Mouse (Mus musculus): Measurements from ENCODE around the gene Frat2. TPM values are rescaled to one million over a fixed set of nuclear protein-coding genes. Genes with fewer than 3 reads are reported as not detected.

Frat2 gene
- polyA plus RNA-seq, 1 experiment from 2014 or later, result 5.3 TPM

DNA sequence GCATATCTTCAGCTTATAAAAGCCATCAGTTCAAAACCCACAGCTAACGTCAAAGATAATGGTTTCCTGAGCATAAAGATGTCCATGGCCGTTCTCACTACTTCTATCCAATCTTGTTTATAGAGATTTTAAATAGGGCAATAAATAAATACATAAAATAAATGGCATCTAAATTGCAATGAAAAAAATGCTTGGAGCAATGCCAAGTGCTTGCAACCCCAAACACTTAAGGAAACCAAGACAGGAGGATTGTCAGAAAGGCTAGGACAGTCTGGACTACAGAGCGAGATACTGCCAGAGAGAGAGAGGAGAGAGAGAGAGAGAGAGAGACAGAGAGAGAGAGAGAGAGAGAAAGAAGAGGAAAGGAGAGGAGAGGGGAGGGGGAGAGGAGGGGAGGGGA, 21.4 kb downstream of the Frat2 start:
- no peaks in the 10 kb centered on the region for H3K36me3 ChIP-seq (replicated peaks; ENCODE audit: control insufficient read depth, insufficient read depth, low read depth, low read length)
- H3K27ac ChIP-seq (replicated peaks; ENCODE audit: low read depth, low read length), result no peak overlapping the region

GRCm38 (mm10) chr19:41824950-41825349, 23.0 kb downstream of the Frat2 start:
- 85% methylated on average over 5 of the region's 5 CpGs for whole genome bisulfite sequencing

More for the DNA sequence above, 21.4 kb downstream of the Frat2 start:
- H3K9me3 ChIP-seq (replicated peaks; ENCODE audit: control insufficient read depth, low read length), result no peaks in the 10 kb centered on the region
- no peak overlapping the region for H3K9ac ChIP-seq (replicated peaks; ENCODE audit: low read length)
- H3K4me1 ChIP-seq (ENCODE audit: control insufficient read depth, insufficient read depth, low read length), result peaks cover 2% of the 10 kb centered on the region
- DNase-seq (ENCODE audit: low spot score), result no peak
- no peak for ATAC-seq (replicated peaks; ENCODE audit: insufficient number of reproducible peaks, low FRiP score, low TSS enrichment, low read depth)
- 86% methylated on average over 3 of the region's 3 CpGs for WGBS
- H3K27me3 ChIP-seq (ENCODE audit: control insufficient read depth, insufficient read depth, low read length), result no peaks in the 10 kb centered on the region
- no peak overlapping the region for H3K4me3 ChIP-seq (ENCODE audit: low read depth, low read length)
- H3K4me2 ChIP-seq (ENCODE audit: low read depth, low read length), result no peak overlapping the region

DNA sequence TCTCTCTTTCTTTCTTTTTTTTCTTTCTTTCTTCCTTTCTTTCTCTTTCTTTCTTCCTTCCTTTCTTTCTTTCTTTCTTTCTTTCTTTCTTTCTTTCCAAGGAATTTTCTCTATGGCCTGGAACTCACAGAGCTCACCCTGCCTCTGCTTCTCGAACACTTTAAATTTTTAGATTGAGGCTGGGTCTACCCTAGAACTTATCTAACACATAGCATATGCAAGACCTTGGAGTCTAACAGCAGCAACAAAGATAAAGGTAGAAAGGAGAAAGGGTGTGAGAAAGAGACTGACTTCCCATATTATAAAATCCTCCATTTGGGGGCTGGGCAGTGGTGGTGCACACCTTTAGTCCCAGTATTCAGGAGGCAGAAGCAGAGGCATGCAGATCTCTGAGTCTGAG, 25.3 kb downstream of the Frat2 start:
- H3K9me3 ChIP-seq (replicated peaks; ENCODE audit: control insufficient read depth, low read length), result no peaks in the 10 kb centered on the region
- no peak overlapping the region for H3K9ac ChIP-seq (replicated peaks; ENCODE audit: low read length)
- 91% methylated on average over 1 of the region's 1 CpGs for WGBS
- no peak for ATAC-seq (replicated peaks; ENCODE audit: insufficient number of reproducible peaks, low FRiP score, low TSS enrichment, low read depth)
- no peak overlapping the region for H3K4me3 ChIP-seq (ENCODE audit: low read depth, low read length)
- no peaks in the 10 kb centered on the region for H3K27me3 ChIP-seq (ENCODE audit: control insufficient read depth, insufficient read depth, low read length)
- no peaks in the 10 kb centered on the region for H3K36me3 ChIP-seq (replicated peaks; ENCODE audit: control insufficient read depth, insufficient read depth, low read depth, low read length)
- no peaks in the 10 kb centered on the region for H3K4me1 ChIP-seq (ENCODE audit: control insufficient read depth, insufficient read depth, low read length)
- no peak for DNase-seq (ENCODE audit: low spot score)
- no peak overlapping the region for H3K4me2 ChIP-seq (ENCODE audit: low read depth, low read length)
- no peak overlapping the region for H3K27ac ChIP-seq (replicated peaks; ENCODE audit: low read depth, low read length)

More at GRCm38 (mm10) chr19:41824950-41825349, 23.0 kb downstream of the Frat2 start:
- no peaks in the 10 kb centered on the region for H3K27me3 ChIP-seq (ENCODE audit: control insufficient read depth, insufficient read depth, low read length)
- H3K9me3 ChIP-seq (replicated peaks; ENCODE audit: control insufficient read depth, low read length), result no peaks in the 10 kb centered on the region
- no peak overlapping the region for H3K4me2 ChIP-seq (ENCODE audit: low read depth, low read length)
- no peak for ATAC-seq (replicated peaks; ENCODE audit: insufficient number of reproducible peaks, low FRiP score, low TSS enrichment, low read depth)
- H3K27ac ChIP-seq (replicated peaks; ENCODE audit: low read depth, low read length), result no peak overlapping the region
- H3K4me1 ChIP-seq (ENCODE audit: control insufficient read depth, insufficient read depth, low read length), result no peaks in the 10 kb centered on the region
- no peak overlapping the region for H3K4me3 ChIP-seq (ENCODE audit: low read depth, low read length)
- H3K36me3 ChIP-seq (replicated peaks; ENCODE audit: control insufficient read depth, insufficient read depth, low read depth, low read length), result no peaks in the 10 kb centered on the region
- no peak for DNase-seq (ENCODE audit: low spot score)
- H3K9ac ChIP-seq (replicated peaks; ENCODE audit: low read length), result no peak overlapping the region

DNA sequence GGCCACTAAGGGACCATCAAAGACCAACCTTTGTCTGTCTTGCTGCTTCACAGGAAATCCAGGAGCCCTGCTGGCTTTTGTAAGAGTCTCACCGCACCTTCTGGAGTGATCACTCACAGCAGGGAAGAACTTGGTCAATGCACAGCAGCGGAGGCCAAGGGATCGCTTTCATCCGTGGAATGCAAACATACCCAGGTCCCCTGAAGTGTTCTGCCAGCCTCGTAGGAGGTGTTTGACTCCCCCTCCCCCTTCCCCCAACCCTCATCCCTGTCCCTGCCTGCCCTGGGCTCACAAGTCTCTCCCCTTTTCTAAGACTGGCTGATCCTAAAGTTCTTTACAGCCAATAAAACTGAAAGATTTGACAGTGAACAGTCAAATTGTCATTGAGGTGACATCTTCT, 26.5 kb downstream of the Frat2 start:
- Histone ChIP-seq H3K9me3 (replicated peaks; ENCODE audit: control insufficient read depth, low read length) (no peaks in the 10 kb centered on the region), H3K27me3 (ENCODE audit: control insufficient read depth, insufficient read depth, low read length) (no peaks in the 10 kb centered on the region), H3K36me3 (replicated peaks; ENCODE audit: control insufficient read depth, insufficient read depth, low read depth, low read length) (no peaks in the 10 kb centered on the region), H3K4me1 (ENCODE audit: control insufficient read depth, insufficient read depth, low read length) (peaks cover 3% of the 10 kb centered on the region; the same call in 1 of the 2 replicates), H3K27ac (replicated peaks; ENCODE audit: low read depth, low read length) (no peak overlapping the region), H3K4me2 (ENCODE audit: low read depth, low read length) (no peak overlapping the region), H3K4me3 (ENCODE audit: low read depth, low read length) (no peak overlapping the region), H3K9ac (replicated peaks; ENCODE audit: low read length) (no peak overlapping the region)
- no peak for ATAC-seq (replicated peaks; ENCODE audit: insufficient number of reproducible peaks, low FRiP score, low TSS enrichment, low read depth)
- no peak for DNase-seq (ENCODE audit: low spot score)
- 6% methylated on average over 5 of the region's 5 CpGs for WGBS

DNA sequence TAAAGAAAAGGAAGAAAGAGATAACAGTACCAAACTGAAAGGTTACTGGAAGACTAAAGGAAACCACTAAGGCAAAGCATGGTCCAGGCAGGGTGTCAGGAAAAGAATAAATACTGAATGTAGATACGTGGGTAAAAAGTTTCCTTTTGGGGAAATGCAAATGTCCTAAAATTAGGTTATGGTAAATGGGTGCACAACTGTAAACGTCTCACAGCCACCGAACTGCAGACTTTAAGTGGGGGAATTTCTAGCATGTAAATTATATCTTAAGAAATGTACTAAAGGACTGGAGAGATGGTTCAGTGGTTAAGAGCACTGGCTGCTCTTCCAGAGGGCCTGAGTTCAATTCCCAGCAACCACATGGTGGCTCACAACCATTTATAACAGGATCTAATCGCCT, 29.2 kb downstream of the Frat2 start:
- no peak for DNase-seq (ENCODE audit: low spot score)
- Histone ChIP-seq H3K4me1 (ENCODE audit: control insufficient read depth, insufficient read depth, low read length) (peaks cover 3% of the 10 kb centered on the region; the same call in 1 of the 2 replicates), H3K27ac (replicated peaks; ENCODE audit: low read depth, low read length) (no peak overlapping the region), H3K9ac (replicated peaks; ENCODE audit: low read length) (no peak overlapping the region), H3K27me3 (ENCODE audit: control insufficient read depth, insufficient read depth, low read length) (no peaks in the 10 kb centered on the region), H3K4me2 (ENCODE audit: low read depth, low read length) (no peak overlapping the region), H3K36me3 (replicated peaks; ENCODE audit: control insufficient read depth, insufficient read depth, low read depth, low read length) (no peaks in the 10 kb centered on the region), H3K4me3 (ENCODE audit: low read depth, low read length) (no peak overlapping the region), H3K9me3 (replicated peaks; ENCODE audit: control insufficient read depth, low read length) (no peaks in the 10 kb centered on the region)
- no peak for ATAC-seq (replicated peaks; ENCODE audit: insufficient number of reproducible peaks, low FRiP score, low TSS enrichment, low read depth)
- 85% methylated on average over 4 of the region's 4 CpGs for WGBS

DNA sequence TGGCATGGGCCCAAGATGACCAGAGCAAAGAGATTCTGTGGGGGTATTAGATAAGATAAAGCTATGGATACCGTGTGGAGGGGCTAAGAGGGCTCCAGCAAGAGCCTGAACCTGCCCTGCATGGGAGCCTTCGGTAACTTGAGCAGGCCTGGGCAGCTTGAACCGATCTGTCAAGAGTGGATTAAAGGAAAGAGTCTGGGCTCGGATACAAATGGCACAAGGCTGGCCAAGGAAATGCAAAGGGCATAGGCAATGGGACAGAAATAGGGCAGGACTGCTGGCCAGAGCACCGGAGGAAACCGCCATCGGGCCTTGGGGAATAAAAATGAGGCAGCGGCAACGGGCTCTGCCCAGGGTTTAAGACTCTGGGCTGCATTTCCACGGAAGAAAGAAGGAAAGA, 30.6 kb downstream of the Frat2 start:
- Histone ChIP-seq H3K4me2 (ENCODE audit: low read depth, low read length) (no peak overlapping the region; the same call in 1 of the 2 replicates), H3K27me3 (ENCODE audit: control insufficient read depth, insufficient read depth, low read length) (no peaks in the 10 kb centered on the region), H3K9me3 (replicated peaks; ENCODE audit: control insufficient read depth, low read length) (no peaks in the 10 kb centered on the region), H3K4me3 (ENCODE audit: low read depth, low read length) (no peak overlapping the region), H3K4me1 (ENCODE audit: control insufficient read depth, insufficient read depth, low read length) (peaks cover 3% of the 10 kb centered on the region; the same call in 1 of the 2 replicates), H3K36me3 (replicated peaks; ENCODE audit: control insufficient read depth, insufficient read depth, low read depth, low read length) (no peaks in the 10 kb centered on the region), H3K9ac (replicated peaks; ENCODE audit: low read length) (no peak overlapping the region; the same call in 1 of the 2 replicates), H3K27ac (replicated peaks; ENCODE audit: low read depth, low read length) (peak overlapping the region; percentile 47)
- DNase-seq (ENCODE audit: low spot score), result peak; percentile 40
- WGBS, result 50% methylated on average over 10 of the region's 10 CpGs
- peak; percentile 52; the same call in 1 of the 2 replicates for ATAC-seq (replicated peaks; ENCODE audit: insufficient number of reproducible peaks, low FRiP score, low TSS enrichment, low read depth)

DNA sequence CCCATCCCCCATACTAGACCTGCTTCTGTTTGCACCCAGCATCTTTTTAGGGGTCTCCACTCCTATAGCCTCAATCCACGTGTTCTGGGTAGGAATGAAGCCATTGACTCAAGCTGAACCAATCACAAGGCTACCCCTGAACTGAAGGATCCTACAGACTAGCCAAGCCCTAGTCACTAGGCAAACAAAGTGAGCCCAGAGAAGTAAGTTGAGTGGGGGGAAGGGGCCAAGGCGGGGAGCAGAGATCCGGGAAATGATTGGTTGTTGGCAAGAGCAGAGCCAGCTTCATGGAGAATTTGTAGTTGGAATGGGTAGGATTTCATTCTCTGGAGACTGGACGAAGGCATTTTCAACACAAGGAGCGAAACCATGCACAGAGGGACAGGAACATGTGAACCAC, 31.0 kb downstream of the Frat2 start:
- Histone ChIP-seq H3K9ac (replicated peaks; ENCODE audit: low read length) (no peak overlapping the region), H3K4me2 (ENCODE audit: low read depth, low read length) (no peak overlapping the region; the same call in 1 of the 2 replicates), H3K36me3 (replicated peaks; ENCODE audit: control insufficient read depth, insufficient read depth, low read depth, low read length) (no peaks in the 10 kb centered on the region), H3K27me3 (ENCODE audit: control insufficient read depth, insufficient read depth, low read length) (no peaks in the 10 kb centered on the region), H3K4me1 (ENCODE audit: control insufficient read depth, insufficient read depth, low read length) (peaks cover 3% of the 10 kb centered on the region; the same call in 1 of the 2 replicates), H3K4me3 (ENCODE audit: low read depth, low read length) (no peak overlapping the region), H3K9me3 (replicated peaks; ENCODE audit: control insufficient read depth, low read length) (no peaks in the 10 kb centered on the region), H3K27ac (replicated peaks; ENCODE audit: low read depth, low read length) (peak overlapping the region; percentile 47)
- ATAC-seq (replicated peaks; ENCODE audit: insufficient number of reproducible peaks, low FRiP score, low TSS enrichment, low read depth) (peak; percentile 85), DNase-seq (ENCODE audit: low spot score) (peak; percentile 68)
- 39% methylated on average over 5 of the region's 5 CpGs for WGBS

DNA sequence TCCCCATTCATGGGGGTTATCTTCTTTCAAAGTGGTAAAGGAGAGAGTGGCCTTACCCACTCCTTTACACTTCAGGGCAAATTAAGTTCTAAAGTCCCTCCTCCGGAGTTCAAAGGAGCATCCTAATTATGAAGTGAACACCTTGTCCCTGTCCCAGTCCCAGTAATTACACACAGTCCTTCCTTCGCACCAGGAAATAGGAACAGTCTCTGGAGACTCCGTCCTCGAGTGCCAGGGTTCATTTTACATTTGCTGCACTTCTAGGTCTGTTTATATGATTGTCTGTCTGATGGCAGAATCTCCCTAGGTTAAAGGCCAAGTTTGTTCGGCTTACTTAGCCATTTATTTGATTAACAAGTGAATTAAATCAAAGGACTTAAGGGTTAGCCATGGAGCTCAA, 31.5 kb downstream of the Frat2 start:
- H3K4me2 ChIP-seq (ENCODE audit: low read depth, low read length), result no peak overlapping the region
- no peaks in the 10 kb centered on the region for H3K9me3 ChIP-seq (replicated peaks; ENCODE audit: control insufficient read depth, low read length)
- H3K27me3 ChIP-seq (ENCODE audit: control insufficient read depth, insufficient read depth, low read length), result no peaks in the 10 kb centered on the region
- H3K4me1 ChIP-seq (ENCODE audit: control insufficient read depth, insufficient read depth, low read length), result peaks cover 3% of the 10 kb centered on the region; the same call in 1 of the 2 replicates
- no peak overlapping the region for H3K9ac ChIP-seq (replicated peaks; ENCODE audit: low read length)
- H3K27ac ChIP-seq (replicated peaks; ENCODE audit: low read depth, low read length), result no peak overlapping the region
- DNase-seq (ENCODE audit: low spot score) (no peak), ATAC-seq (replicated peaks; ENCODE audit: insufficient number of reproducible peaks, low FRiP score, low TSS enrichment, low read depth) (no peak)
- WGBS, result 50% methylated on average over 5 of the region's 5 CpGs
- no peak overlapping the region for H3K4me3 ChIP-seq (ENCODE audit: low read depth, low read length)
- H3K36me3 ChIP-seq (replicated peaks; ENCODE audit: control insufficient read depth, insufficient read depth, low read depth, low read length), result no peaks in the 10 kb centered on the region

All from embryonic facial prominence, embryonic 11.5 days (tissue).